Mouse (Mus musculus) megakaryocyte-erythroid progenitor cell, adult 5 weeks (primary cell): ENCODE data around the gene Atoh8. TPM values are rescaled to one million over a fixed set of nuclear protein-coding genes. Genes with fewer than 3 reads are reported as not detected.

Experiments
- polyA plus RNA-seq: library from polyadenylated mRNA; stranded (reverse); fragments of >175 nt; gene quantifications from 2 replicates; pipeline ENCODE4 v1.2.3, GENCODE M21; 2012

The Atoh8 gene
- polyA plus RNA-seq, result 1.5 and 1.9 TPM in 2 replicates

DNA sequence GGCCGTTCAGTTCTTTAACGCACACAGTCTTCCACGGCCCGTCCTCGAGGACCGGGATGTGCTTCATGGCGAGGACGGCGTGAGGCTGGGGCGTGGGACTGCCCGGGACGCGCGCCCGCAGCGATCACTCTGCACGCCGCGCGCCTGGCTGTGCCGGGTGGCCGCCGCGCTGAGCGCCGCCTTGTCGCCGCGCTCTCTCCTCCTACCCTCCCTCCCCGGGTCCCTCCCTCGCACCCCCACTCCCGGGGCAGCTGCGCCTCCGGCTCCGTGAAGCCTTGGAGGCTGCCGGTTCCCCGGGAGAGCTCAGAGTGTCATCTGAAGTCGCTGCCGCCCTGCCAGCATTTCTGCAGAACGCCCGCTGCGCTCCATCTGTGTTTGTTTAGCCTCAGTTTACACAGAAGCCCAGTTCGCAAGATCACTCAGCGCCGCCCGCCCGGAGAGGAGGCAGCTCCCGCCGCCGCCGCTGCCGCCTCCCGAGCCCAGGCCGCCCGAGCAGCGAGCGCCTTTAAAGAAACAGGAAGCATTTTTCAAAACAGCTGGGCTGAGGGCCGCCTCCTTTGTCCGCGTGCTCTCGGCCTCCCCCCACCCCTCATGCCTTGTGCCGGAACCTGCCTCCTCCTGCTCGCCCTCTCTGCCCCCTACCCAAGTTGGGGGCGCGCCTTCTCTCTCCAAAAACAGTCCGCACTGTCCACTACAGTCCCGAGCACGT lies at the start of gene Atoh8:
Gene Atoh8, minus strand, starts transcription at position 480 of the 709 bp plus-strand sequence.

Other genes starting within 250 kb of the Atoh8 start
- gene St3gal5, start 138.0 kb downstream of the Atoh8 start, polyA plus RNA-seq, result 18.1 and 22.4 TPM in 2 replicates
- gene Sftpb, start 69.0 kb upstream of the Atoh8 start, polyA plus RNA-seq, result 0.75 and 0.89 TPM in 2 replicates
- gene Usp39, start 109.6 kb upstream of the Atoh8 start, polyA plus RNA-seq, result 19.2 and 20.5 TPM in 2 replicates
- gene 0610030E20Rik, start 111.7 kb upstream of the Atoh8 start, polyA plus RNA-seq, result 21.0 and 25.7 TPM in 2 replicates
- 5.4 and 6.1 TPM in 2 replicates for gene Tmem150a, start 119.9 kb upstream of the Atoh8 start, polyA plus RNA-seq
- gene Rnf181, start 131.4 kb upstream of the Atoh8 start, polyA plus RNA-seq, result 53.5 and 54.0 TPM in 2 replicates
- 38.0 and 73.4 TPM in 2 replicates for gene Vamp5, start 144.9 kb upstream of the Atoh8 start, polyA plus RNA-seq
- 101 and 138 TPM in 2 replicates for gene Vamp8, start 155.1 kb upstream of the Atoh8 start, polyA plus RNA-seq
- 5.7 and 6.1 TPM in 2 replicates for gene Ggcx, start 178.7 kb upstream of the Atoh8 start, polyA plus RNA-seq
- 40.2 and 40.7 TPM in 2 replicates for gene Mat2a, start 204.0 kb upstream of the Atoh8 start, polyA plus RNA-seq